Mouse (Mus musculus) megakaryocyte, embryonic 14.5 days (primary cell): ENCODE results near the gene Ndufaf1. TPM values are rescaled to one million over a fixed set of nuclear protein-coding genes. Genes with fewer than 3 reads are reported as not detected.

Source experiments
- H3K27me3 ChIP-seq: replicated peaks from 2 replicates; pipeline ENCODE3; 2012; ENCODE audit warnings: inconsistent platforms
- H3K36me3 ChIP-seq: replicated peaks from 2 replicates; pipeline ENCODE3; 2012; ENCODE audit warnings: low read length, inconsistent platforms, mixed read lengths
- H3K4me1 ChIP-seq: 2 replicates; pipeline ENCODE4 v1.6.1; 2012; ENCODE audit warnings: inconsistent platforms
- H3K4me3 ChIP-seq: replicated peaks from 2 replicates; pipeline ENCODE3; 2012; ENCODE audit warnings: moderate library complexity, mild to moderate bottlenecking, inconsistent platforms
- H3K9me3 ChIP-seq: 2 replicates; pipeline ENCODE4 v1.6.1; 2012; ENCODE audit warnings: inconsistent platforms
- FLI1 ChIP-seq: IDR thresholded peaks from 2 replicates; pipeline ENCODE4 v1.6.1; 2012; ENCODE audit warnings: low read length, inconsistent platforms, mixed read lengths
- GATA1 ChIP-seq: IDR thresholded peaks from 3 replicates; pipeline ENCODE4 v1.6.1; 2012; ENCODE audit warnings: mixed read lengths, low read length, inconsistent platforms, borderline replicate concordance
- polyA plus RNA-seq: library from polyadenylated mRNA; stranded (reverse); fragments of >175 nt; gene quantifications from 2 replicates; pipeline ENCODE4 v1.2.3, GENCODE M21; 2012; ENCODE audit warnings: low replicate concordance; ENCODE audit not compliant: insufficient read depth

Ndufaf1 gene
- polyA plus RNA-seq: 1.1 and 1.6 TPM in 2 replicates

DNA sequence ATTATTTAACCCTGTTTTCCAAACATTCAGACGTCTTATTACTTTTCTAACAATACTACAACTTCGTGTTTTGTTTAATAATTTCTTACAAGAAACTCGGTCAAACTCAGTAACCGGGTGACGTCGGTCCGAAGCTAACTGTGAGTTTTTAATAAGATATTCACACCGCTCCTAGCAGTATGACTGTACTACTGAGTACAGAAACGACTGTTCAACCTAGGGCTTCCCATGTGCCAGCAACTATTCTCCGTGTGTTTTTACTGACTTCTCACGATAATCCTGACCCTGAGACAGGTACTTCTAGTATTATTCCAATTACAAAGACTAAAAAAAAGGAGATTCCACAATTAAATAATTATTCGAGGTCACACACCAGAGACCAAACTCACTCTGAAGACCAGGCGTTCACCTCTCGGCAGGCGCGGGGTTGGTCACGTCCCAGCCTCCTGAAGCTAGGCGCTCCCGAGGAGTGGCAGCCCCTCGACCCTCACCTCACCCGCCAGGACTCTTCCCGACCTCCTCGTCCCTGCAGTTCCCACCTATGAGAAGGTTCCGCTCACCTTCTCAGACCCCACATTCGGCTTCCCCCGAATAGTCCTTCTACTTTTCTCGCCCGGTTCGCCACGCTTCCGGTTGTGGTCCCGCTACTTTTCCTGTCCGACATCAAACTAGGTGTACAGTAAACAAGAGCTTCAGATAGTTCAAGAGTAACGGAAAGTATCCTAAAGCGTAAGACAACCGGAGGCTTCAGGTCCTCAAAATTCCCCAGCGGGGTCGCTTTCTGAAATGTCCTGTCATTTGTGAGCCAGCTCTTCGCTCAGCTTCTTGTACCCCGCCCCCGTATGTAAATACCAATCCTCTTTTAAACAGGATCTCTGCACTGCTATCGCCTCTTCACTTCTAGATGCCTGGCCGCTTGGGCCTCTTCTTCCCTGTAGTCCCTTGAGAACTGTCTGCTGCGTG is at the start of gene Ndufaf1:
Gene Ndufaf1, minus strand, starts transcription at position 608 of the 963 bp plus-strand sequence.
- Histone ChIP-seq H3K36me3 (peaks cover 27% of the 10 kb centered on the region), H3K27me3 (no peaks in the 10 kb centered on the region), H3K4me1 (peaks cover 7% of the 10 kb centered on the region; the same call in 1 of the 2 replicates), H3K4me3 (peak within 1 kb of the TSS; percentile 96), H3K9me3 (no peaks in the 10 kb centered on the region)
- TF ChIP-seq FLI1: peak; percentile 61; the same call in 1 of the 2 replicates
- no peak for TF ChIP-seq GATA1

DNA sequence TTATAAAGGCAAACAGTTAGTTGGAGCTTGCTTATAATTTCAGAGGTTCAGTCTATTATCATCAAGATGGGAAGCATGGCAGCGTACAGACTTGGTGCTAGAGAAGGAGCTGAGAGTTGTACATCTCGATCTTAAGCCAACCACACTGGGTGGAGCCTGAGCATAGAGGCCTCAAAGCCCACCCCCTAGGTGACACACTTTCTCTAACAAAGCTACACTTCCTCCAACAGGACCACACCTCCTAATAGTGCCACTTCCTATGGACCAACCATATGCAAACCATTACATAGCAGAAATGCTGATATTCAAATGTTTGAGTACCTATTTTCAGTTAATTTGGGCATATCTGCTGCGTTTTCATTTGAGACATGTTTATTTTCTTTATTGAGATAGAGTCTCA is 47.4 kb upstream of the Ndufaf1 start:
- H3K9me3 ChIP-seq: no peaks in the 10 kb centered on the region
- no peaks in the 10 kb centered on the region for H3K4me1 ChIP-seq
- H3K27me3 ChIP-seq: no peaks in the 10 kb centered on the region
- peaks cover 86% of the 10 kb centered on the region for H3K36me3 ChIP-seq
- TF ChIP-seq FLI1 (no peak), GATA1 (no peak)
- H3K4me3 ChIP-seq: no peak overlapping the region

DNA sequence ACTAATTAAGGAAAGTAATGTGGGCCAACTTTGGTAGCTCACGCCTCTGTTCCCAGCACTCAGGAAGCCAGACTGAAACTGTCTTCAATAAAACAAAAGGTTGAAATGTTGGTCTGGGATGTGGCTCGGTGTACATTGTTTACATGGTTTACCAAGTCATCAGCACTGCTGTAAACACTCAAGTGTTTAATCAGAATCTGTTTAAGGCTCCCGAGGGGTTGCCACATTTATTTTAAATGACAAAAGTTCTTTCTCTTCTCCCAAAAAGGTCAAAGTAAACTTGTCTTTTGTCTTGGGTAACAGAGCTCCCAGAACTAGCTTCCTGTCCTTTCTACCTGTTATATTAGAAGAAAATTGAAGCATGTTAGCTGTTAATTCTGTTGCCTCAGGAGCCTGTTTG is 45.0 kb upstream of the Ndufaf1 start:
- H3K36me3 ChIP-seq: peaks cover 84% of the 10 kb centered on the region

DNA sequence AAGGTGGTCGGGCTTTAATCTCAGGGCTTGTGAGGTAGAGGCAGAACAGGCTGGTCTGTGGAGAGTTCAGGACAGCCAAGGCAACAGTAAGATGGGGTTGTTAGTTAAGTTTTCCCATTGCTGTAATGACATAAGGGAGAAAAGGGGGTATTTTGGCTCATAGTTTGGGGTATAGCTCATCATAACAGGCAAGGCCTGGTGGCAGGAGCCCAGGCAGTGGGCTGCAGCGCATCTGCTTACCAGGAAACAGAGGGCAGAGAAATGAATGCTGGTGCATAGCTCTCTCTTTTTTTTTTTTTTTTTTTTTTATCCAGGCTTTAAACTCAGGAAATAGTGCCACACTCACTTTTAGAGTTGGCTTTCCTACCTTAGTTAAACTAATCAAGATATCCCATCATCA is 40.5 kb upstream of the Ndufaf1 start:
- Histone ChIP-seq H3K4me3 (no peak overlapping the region), H3K9me3 (no peaks in the 10 kb centered on the region), H3K36me3 (peaks cover 79% of the 10 kb centered on the region), H3K4me1 (peaks cover 21% of the 10 kb centered on the region; the same call in 1 of the 2 replicates), H3K27me3 (no peaks in the 10 kb centered on the region)
- TF ChIP-seq FLI1 (no peak), GATA1 (no peak)

More for the DNA sequence above, 45.0 kb upstream of the Ndufaf1 start:
- peaks cover 8% of the 10 kb centered on the region; the same call in 1 of the 2 replicates for H3K4me1 ChIP-seq
- H3K27me3 ChIP-seq: no peaks in the 10 kb centered on the region
- H3K9me3 ChIP-seq: no peaks in the 10 kb centered on the region
- no peak overlapping the region for H3K4me3 ChIP-seq
- TF ChIP-seq GATA1: no peak
- no peak for TF ChIP-seq FLI1

DNA sequence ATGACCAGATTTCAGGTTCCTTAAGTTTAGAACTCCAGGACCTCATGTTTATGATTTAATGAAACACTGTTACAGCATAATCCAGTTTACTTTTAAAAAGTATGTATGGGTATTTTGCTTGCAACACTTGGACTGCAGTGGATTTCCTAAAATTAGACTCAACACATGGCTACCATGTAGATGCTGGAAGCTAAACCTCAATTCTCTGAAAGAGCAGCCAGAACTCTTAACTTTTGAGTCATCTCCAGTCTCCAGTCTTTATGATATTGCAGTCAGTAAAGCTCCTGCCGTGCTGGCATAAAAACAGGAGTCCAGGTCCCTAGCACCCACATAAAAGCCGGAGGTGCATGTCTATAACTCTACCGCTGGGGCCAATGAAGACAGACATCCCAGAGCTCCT is 37.3 kb upstream of the Ndufaf1 start:
- no peak overlapping the region for H3K4me3 ChIP-seq
- no peaks in the 10 kb centered on the region for H3K9me3 ChIP-seq
- no peaks in the 10 kb centered on the region for H3K27me3 ChIP-seq
- peaks cover 38% of the 10 kb centered on the region; the same call in 1 of the 2 replicates for H3K4me1 ChIP-seq
- peaks cover 70% of the 10 kb centered on the region for H3K36me3 ChIP-seq
- TF ChIP-seq FLI1: no peak
- TF ChIP-seq GATA1: no peak

DNA sequence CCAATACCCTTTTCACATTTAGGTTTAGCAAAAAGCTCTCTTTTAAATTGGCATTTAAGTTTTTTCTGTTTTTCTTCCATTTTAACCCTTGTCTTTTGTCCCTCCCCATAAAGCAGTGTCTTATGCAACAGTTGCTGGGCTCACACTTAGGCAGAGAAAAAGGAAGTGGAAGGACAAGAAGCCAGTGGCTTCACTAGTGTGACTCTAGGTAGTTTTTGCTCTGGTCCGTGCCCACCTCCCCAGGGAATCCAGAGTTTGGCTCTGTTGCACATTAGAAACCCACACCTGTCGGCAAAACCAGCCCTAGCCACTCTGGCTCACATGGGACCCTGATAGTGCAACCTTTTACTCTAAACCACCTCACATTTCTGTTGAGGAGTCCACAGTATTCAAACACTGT is 35.8 kb upstream of the Ndufaf1 start:
- H3K27me3 ChIP-seq: no peaks in the 10 kb centered on the region
- peaks cover 36% of the 10 kb centered on the region; the same call in 1 of the 2 replicates for H3K4me1 ChIP-seq
- TF ChIP-seq FLI1 (no peak), GATA1 (no peak)
- no peak overlapping the region for H3K4me3 ChIP-seq
- H3K36me3 ChIP-seq: peaks cover 69% of the 10 kb centered on the region
- no peaks in the 10 kb centered on the region for H3K9me3 ChIP-seq

DNA sequence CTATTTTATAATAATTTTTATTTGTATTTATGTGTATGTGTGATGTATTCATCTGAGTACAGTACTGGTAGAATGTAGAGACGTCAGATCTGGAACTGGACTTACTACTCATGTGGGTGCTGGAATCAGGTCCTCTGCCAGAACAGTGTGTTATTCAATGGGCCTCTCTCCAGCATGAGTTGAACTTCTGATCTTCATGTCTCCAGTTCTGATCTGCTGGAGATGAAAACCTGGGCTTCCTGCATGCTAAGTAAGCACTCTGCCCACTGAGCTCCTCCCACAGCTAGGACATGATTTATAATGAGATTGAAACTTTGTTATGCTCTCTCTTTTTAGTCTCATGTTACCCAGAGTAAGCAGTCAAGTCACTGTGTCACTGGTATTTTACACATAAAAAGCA is 33.5 kb upstream of the Ndufaf1 start:
- TF ChIP-seq GATA1 (no peak), FLI1 (no peak)
- Histone ChIP-seq H3K36me3 (peaks cover 69% of the 10 kb centered on the region), H3K27me3 (no peaks in the 10 kb centered on the region), H3K4me1 (peaks cover 48% of the 10 kb centered on the region), H3K4me3 (no peak overlapping the region), H3K9me3 (no peaks in the 10 kb centered on the region)

DNA sequence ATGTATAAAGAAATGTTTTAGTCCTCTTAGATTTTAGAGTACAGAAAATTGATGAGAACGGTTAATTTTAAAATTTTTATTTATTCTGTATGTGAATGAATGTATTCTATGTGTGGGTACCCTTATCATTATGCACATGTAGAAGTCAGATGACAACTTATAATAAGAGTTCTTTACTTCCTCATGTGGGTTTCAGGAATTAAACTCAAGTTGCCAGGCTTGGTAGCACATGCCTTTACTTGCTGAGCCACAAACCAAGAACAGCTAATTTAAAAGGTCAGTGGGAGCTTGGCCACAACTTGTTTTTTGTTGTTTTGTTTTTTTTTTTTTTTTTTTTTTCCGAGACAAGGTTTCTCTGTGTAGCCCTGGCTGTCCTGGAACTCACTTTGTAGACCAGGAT is 32.2 kb upstream of the Ndufaf1 start:
- H3K9me3 ChIP-seq: no peaks in the 10 kb centered on the region
- H3K4me3 ChIP-seq: no peak overlapping the region
- peaks cover 62% of the 10 kb centered on the region for H3K36me3 ChIP-seq
- peaks cover 50% of the 10 kb centered on the region for H3K4me1 ChIP-seq
- H3K27me3 ChIP-seq: no peaks in the 10 kb centered on the region
- no peak for TF ChIP-seq GATA1
- no peak for TF ChIP-seq FLI1

DNA sequence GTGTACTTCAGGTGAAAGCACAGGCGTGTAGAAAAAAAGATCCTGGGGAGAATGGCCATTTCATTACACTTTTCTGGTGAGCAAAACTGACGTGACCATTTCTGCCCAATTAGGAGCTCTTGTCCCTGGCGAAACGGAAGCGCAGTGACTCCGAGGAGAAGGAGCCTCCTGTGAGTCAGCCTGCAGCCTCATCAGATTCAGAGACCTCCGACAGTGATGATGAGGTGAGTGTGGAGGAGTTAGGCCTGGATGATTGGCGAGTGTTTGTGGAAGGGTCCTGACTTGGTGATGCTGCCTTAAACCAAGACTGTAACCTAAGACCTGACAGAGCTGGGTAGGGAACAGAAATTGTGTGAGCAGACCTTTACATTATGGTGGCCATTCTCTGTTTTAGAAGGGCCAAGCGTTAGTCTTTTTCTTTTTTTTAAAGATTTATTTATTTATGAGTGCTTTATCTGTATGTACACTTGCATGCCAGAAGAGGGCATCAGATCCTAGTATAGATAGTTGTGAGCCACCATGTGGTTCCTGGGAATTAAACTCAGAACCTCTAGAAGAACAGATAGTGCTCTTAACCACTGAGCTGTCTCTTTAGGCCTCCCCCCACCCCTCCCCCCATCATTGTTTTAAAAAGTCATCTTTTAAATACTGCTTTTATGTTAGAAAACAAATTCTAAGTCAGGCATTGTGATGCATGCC is 29.5 kb upstream of the Ndufaf1 start:
- no peaks in the 10 kb centered on the region for H3K27me3 ChIP-seq
- H3K4me1 ChIP-seq: peaks cover 52% of the 10 kb centered on the region
- H3K9me3 ChIP-seq: no peaks in the 10 kb centered on the region
- peaks cover 60% of the 10 kb centered on the region for H3K36me3 ChIP-seq
- TF ChIP-seq FLI1: no peak
- TF ChIP-seq GATA1: no peak
- H3K4me3 ChIP-seq: no peak overlapping the region

DNA sequence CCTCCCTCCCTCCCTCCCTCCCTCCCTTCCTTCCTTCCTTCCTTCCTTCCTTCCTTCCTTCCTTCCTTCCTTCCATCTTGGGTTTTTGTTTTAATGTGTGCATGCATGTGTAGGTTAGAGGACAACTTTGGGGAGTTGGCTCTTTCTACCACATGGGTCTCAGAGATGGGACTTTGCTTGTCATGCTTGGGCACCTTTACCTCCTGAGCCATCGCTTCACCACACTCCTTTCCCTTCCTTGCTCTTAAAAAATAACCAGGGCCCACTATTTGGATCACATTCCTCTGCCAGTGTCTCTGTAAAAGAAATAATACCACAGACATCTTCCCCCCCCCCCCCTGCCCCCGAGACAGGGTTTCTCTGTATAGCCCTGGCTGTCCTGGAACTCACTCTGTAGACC is 21.1 kb upstream of the Ndufaf1 start:
- TF ChIP-seq FLI1: no peak
- no peak for TF ChIP-seq GATA1
- Histone ChIP-seq H3K9me3 (peaks cover 4% of the 10 kb centered on the region), H3K4me1 (peaks cover 54% of the 10 kb centered on the region), H3K27me3 (no peaks in the 10 kb centered on the region), H3K36me3 (peaks cover 59% of the 10 kb centered on the region), H3K4me3 (no peak overlapping the region)

DNA sequence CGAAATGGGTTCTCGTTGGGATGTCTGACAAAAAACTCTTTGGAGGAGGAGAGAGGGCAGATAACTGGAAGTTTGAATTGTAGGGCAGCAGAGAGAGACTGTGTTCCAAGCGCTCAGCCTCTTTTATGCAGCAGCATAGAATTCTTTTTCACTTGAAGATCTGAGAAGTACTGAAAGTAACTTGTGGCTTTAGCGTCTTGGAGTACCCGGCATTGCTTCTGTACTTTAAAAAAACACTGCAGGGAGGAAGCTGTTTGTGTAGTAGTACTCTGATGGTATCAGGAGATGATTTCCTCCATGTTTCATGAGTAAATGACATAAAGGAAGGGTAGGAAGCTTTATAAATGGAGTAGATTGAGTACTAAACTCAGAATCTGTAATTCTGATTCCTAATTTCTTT is 13.2 kb upstream of the Ndufaf1 start:
- Histone ChIP-seq H3K36me3 (peaks cover 18% of the 10 kb centered on the region), H3K4me3 (peak overlapping the region; percentile 98), H3K27me3 (no peaks in the 10 kb centered on the region), H3K9me3 (no peaks in the 10 kb centered on the region), H3K4me1 (peaks cover 38% of the 10 kb centered on the region)
- no peak for TF ChIP-seq GATA1
- TF ChIP-seq FLI1: no peak
